Mouse (Mus musculus) right cerebral cortex, postnatal 14 days (tissue): ENCODE measurements at regions not wholly inside any gene's neighbourhood (a gene's known extent, or its start where the extent isn't known, plus 50 kb on each side); places are given as distances from the start of the nearest gene placed in this dataset.

ENCODE experiments used
- DNase-seq: peaks from one replicate; pipeline ENCODE4 v3.0.0; 2022

DNA sequence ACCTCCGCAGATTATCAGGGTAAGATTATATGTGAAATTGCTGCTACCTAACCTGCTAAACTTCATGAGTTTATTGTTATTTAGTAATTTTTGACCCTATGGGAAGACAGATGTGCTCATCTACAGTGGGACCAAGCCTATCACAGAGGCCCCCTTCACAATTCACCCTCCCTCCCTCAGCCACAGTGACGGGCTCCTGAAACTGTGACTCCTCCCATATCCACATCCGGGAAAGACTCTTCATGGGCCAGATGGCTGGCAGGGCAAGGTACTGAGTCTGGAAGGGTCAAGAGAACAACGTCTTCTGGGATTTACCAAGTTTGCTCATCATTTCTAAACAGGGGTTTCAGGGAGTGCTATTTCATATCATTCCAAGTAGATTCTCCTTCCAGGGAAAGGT, 84.1 kb upstream of the Irs2 start:
- DNase-seq, result no peak

DNA sequence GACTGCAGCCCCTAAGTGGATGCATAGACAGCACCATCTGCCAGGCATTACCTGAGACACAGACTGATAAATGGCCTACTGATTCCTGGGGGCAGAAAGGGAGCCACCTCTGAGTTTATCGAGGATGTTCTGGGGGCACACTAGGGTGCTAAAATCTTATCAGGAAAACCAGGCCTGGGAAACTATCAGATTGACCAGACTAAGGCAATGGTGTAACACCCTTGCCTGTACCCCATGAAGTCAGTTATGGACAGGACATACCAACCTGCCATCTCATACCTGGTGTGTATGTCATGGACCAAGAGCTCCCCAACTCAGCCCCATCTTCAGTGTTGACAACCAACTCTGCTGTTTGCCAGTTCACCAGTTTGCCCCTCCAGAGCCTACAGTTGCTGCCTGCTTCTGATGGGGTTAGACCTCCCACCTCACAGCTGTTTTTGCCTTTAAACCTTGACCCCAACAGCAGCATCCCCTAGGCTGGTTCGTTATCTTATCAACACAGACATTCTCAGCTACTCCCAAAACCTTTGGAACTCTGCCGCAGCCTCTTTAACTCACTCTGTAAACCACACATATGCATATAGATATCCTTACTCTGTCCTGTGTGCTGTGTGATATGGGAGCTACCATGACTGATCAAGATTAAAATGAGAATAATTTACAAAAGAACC, 83.6 kb upstream of the Irs2 start:
- no peak for DNase-seq

DNA sequence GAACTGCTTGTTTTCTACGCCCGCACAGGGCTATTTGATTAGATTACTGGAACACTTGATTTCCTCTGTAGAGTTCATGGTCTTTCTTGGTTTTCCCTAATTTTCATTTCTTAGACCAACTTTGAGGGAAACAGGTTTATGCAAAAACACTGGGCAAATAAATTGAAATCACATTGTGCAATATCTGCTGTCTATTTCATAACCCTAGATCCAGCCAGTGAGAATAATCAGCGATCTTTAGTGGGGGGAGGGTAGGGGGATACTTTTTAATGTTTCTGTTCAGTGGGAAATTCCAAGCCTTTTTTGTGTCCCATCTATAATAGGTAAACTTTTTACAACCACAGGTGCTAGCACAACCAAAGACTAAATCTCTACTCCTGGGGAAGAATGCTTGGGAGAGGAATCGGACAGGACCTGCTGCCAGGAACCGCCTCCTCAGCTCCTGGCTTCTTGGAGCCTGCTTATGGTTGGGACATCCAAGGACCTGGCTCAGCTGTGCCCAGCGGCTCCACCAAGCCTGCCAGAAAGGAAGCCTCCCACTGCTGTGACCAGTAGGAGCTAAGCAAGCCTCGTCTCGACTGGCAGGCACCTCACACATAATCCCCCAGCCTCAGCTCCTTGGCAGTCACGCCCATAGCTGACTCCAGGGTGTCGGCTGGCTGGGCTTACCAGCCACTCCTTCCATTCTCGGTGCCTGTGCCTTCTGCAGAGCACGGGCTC, 80.8 kb upstream of the Irs2 start:
- peak; percentile 25 for DNase-seq

DNA sequence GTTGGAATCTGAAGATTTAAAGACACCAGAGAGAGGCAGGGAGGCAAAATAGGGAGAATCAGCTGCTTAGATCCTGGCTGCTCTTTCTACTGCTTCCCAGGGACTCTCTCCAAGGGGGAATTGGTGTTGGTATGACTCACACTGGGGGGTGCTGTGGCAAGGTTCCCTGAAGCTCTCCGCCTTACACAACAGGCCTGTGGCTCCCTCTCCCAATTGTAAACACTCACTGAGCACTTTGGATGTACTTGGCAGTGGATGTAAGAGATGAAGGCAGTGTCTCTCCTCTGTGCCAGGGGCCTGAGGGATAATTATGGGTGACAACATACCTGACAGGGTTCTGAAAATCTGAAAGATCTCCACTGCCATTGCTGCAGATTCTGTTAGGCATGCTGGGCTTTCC, 77.0 kb upstream of the Irs2 start:
- peak; percentile 34 for DNase-seq

DNA sequence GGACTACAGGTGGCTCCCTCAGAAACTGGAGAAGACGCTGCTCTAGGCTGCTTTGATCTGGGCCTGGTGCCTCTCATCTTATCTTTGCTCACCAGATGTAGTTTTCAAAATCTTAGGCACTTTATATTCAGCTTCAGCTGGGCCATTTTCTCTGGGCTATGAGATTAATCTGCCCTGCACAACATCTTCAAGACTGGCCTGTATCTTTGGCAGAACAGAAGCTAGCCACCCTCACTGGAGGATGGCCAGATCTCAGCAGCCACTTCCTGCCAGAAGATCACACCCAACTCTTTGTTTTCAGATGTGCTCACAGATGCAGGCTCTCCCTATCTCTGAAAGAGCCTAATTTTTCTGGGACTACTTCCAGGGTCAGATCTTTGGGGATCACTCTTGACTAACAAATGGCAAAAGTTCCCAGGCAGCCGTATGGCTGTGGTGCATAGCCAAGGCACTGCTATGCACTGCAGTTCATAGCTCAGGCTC, 75.8 kb upstream of the Irs2 start:
- no peak for DNase-seq

DNA sequence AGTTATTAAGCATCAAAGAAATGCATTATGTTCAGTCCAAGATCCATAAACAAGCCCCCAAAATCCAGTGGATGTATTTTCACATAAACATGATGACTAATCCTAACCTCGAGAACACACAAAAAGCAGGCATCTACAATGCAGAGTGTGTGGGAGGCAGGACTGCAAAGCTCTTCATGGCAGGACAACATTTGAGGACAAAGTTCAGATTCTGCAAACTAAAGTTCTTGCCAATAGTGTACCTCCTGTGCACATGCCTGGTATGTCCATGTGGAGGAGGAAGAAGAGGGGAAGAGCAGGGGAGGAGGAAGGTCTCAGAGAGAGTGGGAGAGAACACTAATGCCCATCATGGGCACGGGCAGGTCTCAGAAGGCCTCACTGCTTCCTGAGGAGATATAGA, 72.6 kb upstream of the Irs2 start:
- no peak for DNase-seq

DNA sequence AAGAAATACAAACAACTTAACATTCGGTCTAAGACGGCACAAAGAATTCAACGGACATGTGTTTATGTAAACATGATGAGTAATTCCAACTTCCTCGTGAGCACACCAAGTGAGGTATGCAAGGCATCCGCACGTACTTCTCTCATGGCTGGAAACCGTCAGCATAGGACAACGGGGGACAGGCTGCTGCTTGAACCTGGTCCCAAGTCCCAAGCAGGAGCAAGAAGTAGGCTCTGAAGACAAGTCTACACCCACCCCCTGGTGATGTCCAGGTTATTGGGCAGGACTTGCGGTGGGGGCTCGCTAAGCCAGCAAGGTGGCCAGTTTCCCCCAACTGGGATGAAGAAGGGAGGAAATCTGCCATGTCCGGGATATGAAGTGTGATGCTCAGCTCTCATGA, 71.5 kb upstream of the Irs2 start:
- no peak for DNase-seq

DNA sequence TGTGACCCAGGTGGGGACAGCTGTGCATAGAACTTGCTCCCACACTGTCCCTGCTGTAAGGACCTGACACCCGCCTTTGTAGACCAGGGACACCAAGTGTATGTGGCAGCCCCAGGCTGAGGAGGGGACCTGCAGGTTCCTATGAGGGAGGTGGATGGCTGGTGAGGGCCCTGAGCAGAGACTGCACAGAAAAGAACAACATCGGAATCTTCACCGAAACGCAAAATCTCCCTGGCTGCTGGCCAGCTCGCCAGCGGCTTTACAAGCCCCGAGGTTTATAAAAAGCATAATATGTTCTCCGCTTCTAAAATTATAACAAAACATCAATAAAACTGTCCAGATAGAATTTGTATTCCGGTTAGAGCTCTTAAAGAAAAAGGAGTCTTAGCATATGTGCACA, 68.9 kb upstream of the Irs2 start:
- DNase-seq, result peak; percentile 38

DNA sequence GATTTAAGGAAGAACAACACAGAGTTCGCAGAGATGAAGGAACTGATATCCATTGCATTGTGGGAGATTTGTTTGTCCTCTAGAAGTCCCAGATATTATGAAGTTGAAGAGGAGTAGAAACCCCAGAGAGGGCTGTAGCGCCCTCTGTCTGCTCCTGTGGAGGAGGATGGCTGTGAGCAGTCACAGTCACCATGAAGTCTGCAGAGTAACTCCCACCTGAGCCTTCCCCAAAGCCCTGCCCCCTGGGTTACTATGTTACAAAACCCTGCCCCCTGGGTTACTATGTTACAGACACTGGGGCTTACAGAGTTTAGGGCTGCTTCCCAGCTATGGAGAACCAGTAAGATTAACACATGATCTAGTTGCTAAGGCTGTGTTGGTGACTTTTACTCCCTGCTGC, 62.9 kb upstream of the Irs2 start:
- no peak for DNase-seq

DNA sequence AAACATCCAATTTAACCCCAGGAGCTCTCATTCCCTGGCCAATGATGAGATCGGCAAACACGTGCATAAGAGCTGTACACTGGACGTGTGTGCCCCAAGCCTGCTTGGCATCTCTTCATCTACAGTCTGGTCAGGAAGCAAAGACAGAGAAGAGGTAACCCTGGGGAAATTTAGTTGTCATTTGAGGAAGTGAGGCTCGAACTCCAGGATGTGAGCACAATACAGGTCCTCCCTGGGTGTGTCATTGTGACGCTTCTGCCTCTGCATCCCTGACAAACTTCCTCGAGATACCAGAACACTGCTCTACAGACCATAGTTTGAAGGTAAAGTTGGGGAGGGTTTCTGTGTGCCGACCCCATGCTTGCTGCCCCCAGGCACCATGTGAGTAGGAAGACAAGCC, 59.2 kb upstream of the Irs2 start:
- no peak for DNase-seq

DNA sequence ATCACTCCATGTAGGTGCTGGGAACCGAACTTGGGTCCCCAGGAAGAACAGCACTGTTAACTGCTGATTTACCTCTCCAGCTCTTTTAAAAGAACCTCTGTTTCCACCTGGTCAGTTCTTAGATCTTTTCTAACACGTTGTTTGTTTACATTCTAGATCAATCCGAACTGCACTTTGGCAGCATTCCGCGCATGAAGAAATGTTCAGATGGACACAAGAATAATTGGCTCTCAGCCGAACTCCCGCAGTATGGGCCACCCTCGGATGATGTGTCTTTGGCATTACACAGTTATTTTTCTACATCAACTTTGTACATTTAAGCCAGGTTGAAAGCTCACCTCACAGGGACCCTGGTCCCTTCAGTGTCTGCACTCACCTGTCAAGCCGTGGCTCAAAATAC, 57.7 kb upstream of the Irs2 start:
- no peak for DNase-seq

DNA sequence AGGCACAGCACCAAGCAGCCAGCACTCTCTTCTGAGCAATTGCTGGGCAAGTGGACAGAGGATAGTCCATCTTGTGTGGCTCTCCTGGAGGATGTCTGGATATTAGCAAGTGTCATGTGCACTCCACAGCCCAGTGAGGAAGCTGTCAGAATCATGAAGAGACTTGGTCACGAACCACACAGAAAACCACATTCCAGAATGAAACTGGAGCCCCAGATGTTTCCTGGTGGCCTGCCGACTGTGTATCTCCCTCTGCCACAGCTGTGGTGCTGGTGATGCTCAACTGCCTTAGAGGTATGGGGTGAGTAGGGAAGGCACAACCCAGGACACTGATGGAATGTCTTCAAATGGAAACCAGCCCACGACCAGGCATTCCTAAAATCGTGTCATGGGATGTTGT, 57.0 kb upstream of the Irs2 start:
- DNase-seq, result no peak

DNA sequence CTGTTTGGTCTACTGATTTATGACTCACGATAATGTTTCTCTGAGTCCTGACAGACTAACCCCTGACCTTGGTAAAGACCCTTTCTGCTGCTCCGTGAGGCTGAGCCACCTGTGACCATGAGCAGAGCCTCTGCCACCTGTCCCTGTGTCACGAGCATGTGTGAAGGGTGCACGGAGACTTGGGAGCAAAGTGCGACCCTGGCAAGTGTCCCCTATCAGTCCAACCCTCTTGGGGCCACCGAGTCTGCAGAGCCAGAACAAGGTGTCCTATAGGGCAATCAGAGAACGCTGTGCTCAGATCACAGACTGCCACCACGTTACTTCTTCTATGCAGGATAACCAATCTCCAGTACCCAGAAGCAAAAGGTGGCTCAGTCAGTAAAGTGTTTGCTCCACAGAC, 54.8 kb upstream of the Irs2 start:
- no peak for DNase-seq

DNA sequence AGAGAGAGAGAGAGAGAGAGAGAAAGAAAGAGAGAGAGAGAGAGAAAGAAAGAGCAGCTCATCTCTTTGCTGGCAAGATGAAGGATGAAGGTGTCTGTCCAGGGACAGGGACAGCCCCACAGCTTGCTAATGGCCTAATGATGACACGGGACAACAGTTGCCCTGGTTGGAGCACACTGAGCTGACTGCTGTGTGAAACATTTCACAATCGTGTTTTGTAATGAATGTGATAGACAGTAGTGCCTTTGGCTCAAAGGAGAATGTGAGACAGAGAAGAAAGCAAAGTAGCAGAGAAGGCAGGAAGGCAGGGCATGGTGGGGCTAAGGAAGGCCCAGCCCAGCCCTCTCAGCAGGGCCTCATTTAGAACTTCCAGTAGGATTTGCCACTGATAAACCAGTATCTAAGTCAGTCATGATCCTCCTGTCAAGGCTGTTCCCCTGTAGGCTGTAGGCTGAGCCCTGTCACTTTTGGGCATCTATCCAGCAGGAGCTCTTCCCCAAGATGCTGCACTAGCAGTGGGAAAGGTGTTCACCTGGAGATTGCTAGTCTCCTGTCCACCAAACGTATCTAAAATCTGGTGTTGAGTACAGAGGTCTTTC, 54.2 kb upstream of the Irs2 start:
- no peak for DNase-seq

DNA sequence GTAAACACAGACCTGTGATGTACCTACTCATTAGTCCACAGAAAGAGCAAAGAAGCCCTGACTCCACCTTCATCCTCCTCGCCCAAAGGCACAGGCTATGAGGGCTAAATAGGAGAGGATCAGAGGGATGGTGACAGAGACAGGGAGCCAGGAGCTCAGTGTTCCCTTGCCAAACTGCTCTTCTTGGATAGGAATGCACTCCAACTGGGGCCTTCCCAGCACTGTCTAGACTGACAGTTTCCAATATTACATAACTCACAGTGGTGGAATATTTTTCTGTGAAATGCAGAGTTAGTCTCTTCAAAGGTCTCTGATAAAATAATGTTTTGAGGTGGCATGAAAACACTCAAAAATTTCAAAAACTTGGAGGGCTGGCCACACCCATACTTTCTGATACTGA, 53.5 kb upstream of the Irs2 start:
- no peak for DNase-seq

DNA sequence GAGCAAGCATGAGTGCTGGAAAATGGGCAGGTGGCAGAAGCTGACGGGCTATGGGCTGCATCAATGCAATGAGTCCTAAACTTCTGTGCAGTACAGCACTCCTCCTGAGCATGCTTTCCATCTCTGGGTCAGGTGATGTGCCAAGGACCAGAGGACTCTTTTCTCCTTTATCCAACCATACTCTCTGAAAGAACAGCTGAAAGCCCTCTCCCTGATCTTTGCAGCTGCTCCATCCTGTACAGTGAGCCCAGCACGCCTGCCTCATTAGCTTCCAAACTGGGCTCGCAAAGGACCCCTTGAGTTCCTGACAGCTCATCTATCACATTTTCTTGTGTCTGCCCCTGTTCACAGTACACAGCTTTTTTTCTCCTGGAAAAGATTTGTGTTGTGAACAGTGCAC, 52.3 kb upstream of the Irs2 start:
- no peak for DNase-seq

DNA sequence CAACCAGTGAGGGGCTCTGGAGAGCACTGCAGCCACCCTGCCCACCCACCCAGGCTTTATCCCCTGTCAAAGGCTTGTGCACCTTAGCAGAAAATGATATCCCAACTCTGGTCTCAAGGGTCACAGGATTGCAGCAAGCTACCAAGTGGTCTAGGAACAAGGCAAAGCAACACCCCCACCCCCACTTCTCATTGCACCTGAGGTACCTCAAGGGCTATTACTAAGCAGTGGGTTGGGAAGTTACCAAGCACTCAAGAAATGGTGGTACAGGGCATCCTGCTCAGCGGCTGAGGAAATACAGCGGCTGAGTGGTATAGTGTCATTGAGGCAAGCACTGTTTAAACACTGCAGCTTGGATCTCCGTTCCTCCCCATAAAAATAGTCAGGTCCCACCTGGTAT, 50.1 kb upstream of the Irs2 start:
- DNase-seq, result no peak
